Mouse (Mus musculus): ENCODE results near the gene Sema4a. TPM values are rescaled to one million over a fixed set of nuclear protein-coding genes. Genes with fewer than 3 reads are reported as not detected.

Sema4a gene
- polyA plus RNA-seq, 1 experiment from 2014 or later = 39.3 TPM

DNA sequence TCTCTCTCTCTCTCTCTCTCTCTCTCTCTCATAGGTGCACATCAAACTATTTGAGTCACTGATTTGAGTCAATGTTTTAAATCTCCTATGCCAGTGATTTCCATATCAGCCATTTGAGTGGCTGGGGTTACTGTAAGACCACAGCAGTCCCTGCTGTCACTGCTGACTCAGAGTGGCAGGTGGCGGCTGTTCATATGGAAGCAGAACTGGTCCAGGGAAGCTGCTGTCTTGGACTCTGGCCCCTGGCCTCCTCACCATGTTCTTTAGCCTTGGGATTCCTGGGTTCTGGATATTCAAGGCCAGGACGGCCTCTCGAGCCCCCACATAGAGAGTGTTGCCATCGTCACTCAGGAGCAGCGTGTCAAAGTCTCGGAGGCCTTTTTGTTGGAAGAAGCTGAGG is 8.3 kb downstream of the Sema4a start:
- H3K27ac ChIP-seq = no peak overlapping the region
- H3K9me3 ChIP-seq = no peaks in the 10 kb centered on the region
- peaks cover 9% of the 10 kb centered on the region; the same call in 1 of the 2 replicates for H3K36me3 ChIP-seq (replicated peaks)
- H3K27me3 ChIP-seq (replicated peaks) = no peaks in the 10 kb centered on the region
- H3K9ac ChIP-seq = no peak overlapping the region
- H3K4me3 ChIP-seq = no peak overlapping the region
- ATAC-seq (replicated peaks) = no peak
- H3K4me1 ChIP-seq = peaks cover 22% of the 10 kb centered on the region
- WGBS = 79% methylated on average over 6 of the region's 6 CpGs
- H3K4me2 ChIP-seq = no peak overlapping the region

DNA sequence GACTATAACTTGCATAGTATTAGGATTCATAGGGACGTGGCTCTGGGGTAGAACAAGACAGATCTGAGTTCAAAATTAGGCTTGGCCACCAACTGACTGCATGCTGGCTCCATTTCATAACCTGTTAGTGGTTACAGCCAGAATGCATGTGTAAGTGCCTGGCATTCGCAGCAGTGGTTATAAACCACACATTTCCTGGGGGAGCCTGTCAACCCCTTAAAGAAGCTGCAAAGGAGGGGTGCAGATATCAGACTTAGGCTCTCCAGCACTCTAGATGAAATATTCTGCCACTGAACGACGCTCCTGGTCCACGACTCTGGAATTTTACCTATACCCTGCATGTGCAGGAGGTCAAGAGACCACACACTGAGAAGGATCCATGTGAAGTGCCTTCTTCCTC is 8.7 kb downstream of the Sema4a start:
- Histone ChIP-seq H3K9ac (no peak overlapping the region), H3K4me3 (no peak overlapping the region), H3K4me2 (no peak overlapping the region), H3K36me3 (replicated peaks) (peaks cover 12% of the 10 kb centered on the region; the same call in 1 of the 2 replicates), H3K27me3 (replicated peaks) (no peaks in the 10 kb centered on the region), H3K9me3 (no peaks in the 10 kb centered on the region), H3K4me1 (peaks cover 17% of the 10 kb centered on the region), H3K27ac (no peak overlapping the region)
- ATAC-seq (replicated peaks) = no peak
- WGBS = 82% methylated on average over 5 of the region's 5 CpGs

DNA sequence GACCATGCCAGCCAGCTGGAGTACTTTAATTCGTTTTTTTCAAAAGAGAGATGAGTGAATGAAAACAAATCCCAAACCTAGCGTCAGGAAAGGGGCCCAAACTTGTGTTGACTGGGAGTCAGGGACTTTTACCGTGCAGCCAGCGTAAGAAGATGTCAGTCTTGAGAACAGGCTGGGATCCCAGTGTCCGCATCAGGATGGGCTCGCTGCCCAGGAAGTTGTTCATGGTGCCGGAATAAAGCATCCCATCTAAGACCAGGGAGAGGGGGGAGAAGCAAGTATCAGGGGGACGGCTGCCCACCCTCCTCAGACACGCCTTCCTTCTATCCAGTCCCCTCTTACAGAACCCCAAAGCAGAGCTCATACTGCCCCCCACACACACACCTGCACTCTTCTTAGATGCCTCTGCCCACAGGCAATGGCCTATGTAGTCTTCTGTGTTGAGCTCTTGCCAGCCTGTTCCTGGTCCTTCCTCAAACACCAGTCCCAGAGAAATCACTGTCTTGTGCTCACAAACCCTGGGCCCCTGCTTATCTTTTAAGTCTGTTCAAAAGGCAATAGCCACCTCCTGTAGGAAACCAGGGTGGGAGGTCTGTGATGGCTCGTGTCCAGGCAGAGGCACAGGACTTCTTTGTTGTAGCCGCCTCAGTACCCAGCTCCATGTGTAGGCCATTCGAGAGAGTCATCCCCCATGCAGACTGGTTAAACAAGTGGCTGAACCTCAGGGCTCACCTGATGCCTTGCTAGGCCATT is 10.4 kb downstream of the Sema4a start:
- ATAC-seq (replicated peaks) = no peak
- 71% methylated on average over 12 of the region's 12 CpGs for WGBS
- no peak overlapping the region for H3K9ac ChIP-seq

GRCm38 (mm10) chr3:88449395-88450023 is 11.5 kb downstream of the Sema4a start:
- no peaks in the 10 kb centered on the region for H3K27me3 ChIP-seq (replicated peaks)
- WGBS = 4% methylated on average over 21 of the region's 21 CpGs
- peak overlapping the region; percentile 31 for H3K4me2 ChIP-seq
- peaks cover 27% of the 10 kb centered on the region; the same call in 1 of the 2 replicates for H3K36me3 ChIP-seq (replicated peaks)
- H3K9ac ChIP-seq = peak overlapping the region; percentile 26; the same call in 1 of the 2 replicates
- H3K4me3 ChIP-seq = peak overlapping the region; percentile 6; the same call in 1 of the 2 replicates
- peaks cover 6% of the 10 kb centered on the region for H3K4me1 ChIP-seq
- H3K9me3 ChIP-seq = no peaks in the 10 kb centered on the region
- no peak overlapping the region; the same call in 1 of the 2 replicates for H3K27ac ChIP-seq
- ATAC-seq (replicated peaks) = 0 out of 2 replicates have a peak, but pooled peaks have one; percentile 48

More for the DNA sequence above, 10.4 kb downstream of the Sema4a start:
- peaks cover 19% of the 10 kb centered on the region; the same call in 1 of the 2 replicates for H3K36me3 ChIP-seq (replicated peaks)
- no peak overlapping the region for H3K4me3 ChIP-seq
- no peak overlapping the region for H3K4me2 ChIP-seq
- H3K27me3 ChIP-seq (replicated peaks) = no peaks in the 10 kb centered on the region
- H3K9me3 ChIP-seq = no peaks in the 10 kb centered on the region
- H3K27ac ChIP-seq = no peak overlapping the region
- H3K4me1 ChIP-seq = peaks cover 6% of the 10 kb centered on the region

- no peak overlapping the region for H3K9ac ChIP-seq
- H3K27me3 ChIP-seq (replicated peaks) = no peaks in the 10 kb centered on the region
- H3K4me2 ChIP-seq = no peak overlapping the region
- H3K4me1 ChIP-seq = peaks cover 6% of the 10 kb centered on the region
- H3K27ac ChIP-seq = no peak overlapping the region
- 94% methylated on average over 8 of the region's 8 CpGs for WGBS
- no peak for ATAC-seq (replicated peaks)
- H3K4me3 ChIP-seq = no peak overlapping the region
- peaks cover 31% of the 10 kb centered on the region; the same call in 1 of the 2 replicates for H3K36me3 ChIP-seq (replicated peaks)
- no peaks in the 10 kb centered on the region for H3K9me3 ChIP-seq
These were observed 12.5 kb downstream of the Sema4a start for GRCm38 (mm10) chr3:88448443-88448842.

- no peaks in the 10 kb centered on the region for H3K9me3 ChIP-seq
- H3K27ac ChIP-seq = no peak overlapping the region
- no peak overlapping the region for H3K9ac ChIP-seq
- no peak overlapping the region for H3K4me2 ChIP-seq
- ATAC-seq (replicated peaks) = no peak
- 71% methylated on average over 8 of the region's 8 CpGs for WGBS
- peaks cover 33% of the 10 kb centered on the region; the same call in 1 of the 2 replicates for H3K36me3 ChIP-seq (replicated peaks)
- H3K27me3 ChIP-seq (replicated peaks) = no peaks in the 10 kb centered on the region
- peaks cover 6% of the 10 kb centered on the region for H3K4me1 ChIP-seq
- no peak overlapping the region for H3K4me3 ChIP-seq
These were observed 13.3 kb downstream of the Sema4a start for GRCm38 (mm10) chr3:88447676-88448183.

DNA sequence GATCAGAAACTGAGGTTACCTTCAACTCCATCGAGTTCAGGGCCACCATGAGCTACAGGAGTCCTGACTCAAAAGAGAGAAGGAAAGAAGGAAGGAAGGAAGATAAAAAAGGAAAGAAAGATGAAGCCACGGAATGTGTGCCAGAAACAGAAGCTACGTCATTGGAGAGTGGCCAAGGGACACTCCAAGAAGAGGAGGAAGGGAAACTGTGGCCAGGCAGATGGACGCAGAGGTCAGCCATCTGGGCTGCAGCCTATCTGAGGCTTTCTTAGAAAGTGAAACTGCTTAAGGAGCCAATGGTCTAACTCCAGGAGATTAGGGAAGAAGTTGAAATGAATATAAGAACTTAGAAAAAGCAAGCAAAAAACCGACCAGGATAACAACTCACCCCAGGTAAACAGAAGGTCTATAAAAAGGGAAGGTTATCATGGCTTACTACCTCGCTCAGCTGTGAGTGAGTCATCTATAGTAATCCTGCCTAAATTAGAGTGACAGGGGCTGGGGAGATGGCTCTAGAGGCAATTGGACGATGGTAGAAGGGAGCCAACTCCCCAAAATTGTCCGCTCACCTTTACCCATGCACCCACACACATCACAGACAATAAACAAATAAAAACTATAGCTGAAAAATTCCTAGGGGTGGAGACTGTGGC is 14.4 kb downstream of the Sema4a start:
- Histone ChIP-seq H3K27ac (no peak overlapping the region), H3K9me3 (no peaks in the 10 kb centered on the region), H3K27me3 (replicated peaks) (no peaks in the 10 kb centered on the region), H3K36me3 (replicated peaks) (peaks cover 32% of the 10 kb centered on the region; the same call in 1 of the 2 replicates), H3K4me3 (no peak overlapping the region), H3K9ac (no peak overlapping the region), H3K4me1 (peaks cover 6% of the 10 kb centered on the region), H3K4me2 (no peak overlapping the region)
- 81% methylated on average over 8 of the region's 8 CpGs for WGBS
- no peak for ATAC-seq (replicated peaks)

DNA sequence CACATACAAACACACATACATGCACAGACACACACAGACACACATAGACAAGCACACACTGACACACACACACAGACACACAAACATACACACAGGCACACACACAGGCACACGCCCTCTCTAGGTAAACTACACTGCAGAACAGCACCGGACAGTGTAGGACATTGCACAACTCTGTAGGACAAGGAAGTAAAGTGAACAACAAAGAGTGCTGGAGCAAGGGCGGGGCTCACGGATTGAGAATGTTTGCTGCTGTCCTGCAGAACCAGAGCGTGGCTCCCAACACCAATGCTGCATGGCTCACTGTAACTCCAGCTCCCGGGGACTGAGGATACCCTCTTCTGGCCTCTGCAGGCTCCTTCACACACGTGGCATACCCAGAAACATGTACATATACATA is 18.1 kb downstream of the Sema4a start:
- no peak overlapping the region for H3K27ac ChIP-seq
- no peak overlapping the region for H3K4me2 ChIP-seq
- no peaks in the 10 kb centered on the region for H3K9me3 ChIP-seq
- no peak for ATAC-seq (replicated peaks)
- H3K4me1 ChIP-seq = peaks cover 3% of the 10 kb centered on the region; the same call in 1 of the 2 replicates
- H3K4me3 ChIP-seq = no peak overlapping the region
- no peaks in the 10 kb centered on the region for H3K27me3 ChIP-seq (replicated peaks)
- H3K9ac ChIP-seq = no peak overlapping the region
- peaks cover 40% of the 10 kb centered on the region; the same call in 1 of the 2 replicates for H3K36me3 ChIP-seq (replicated peaks)
- WGBS = 74% methylated on average over 7 of the region's 7 CpGs

- Histone ChIP-seq H3K36me3 (replicated peaks) (peaks cover 40% of the 10 kb centered on the region; the same call in 1 of the 2 replicates), H3K9me3 (no peaks in the 10 kb centered on the region)
- WGBS = 86% methylated on average over 12 of the region's 12 CpGs
These were observed 18.5 kb downstream of the Sema4a start for GRCm38 (mm10) chr3:88442488-88442887.

DNA sequence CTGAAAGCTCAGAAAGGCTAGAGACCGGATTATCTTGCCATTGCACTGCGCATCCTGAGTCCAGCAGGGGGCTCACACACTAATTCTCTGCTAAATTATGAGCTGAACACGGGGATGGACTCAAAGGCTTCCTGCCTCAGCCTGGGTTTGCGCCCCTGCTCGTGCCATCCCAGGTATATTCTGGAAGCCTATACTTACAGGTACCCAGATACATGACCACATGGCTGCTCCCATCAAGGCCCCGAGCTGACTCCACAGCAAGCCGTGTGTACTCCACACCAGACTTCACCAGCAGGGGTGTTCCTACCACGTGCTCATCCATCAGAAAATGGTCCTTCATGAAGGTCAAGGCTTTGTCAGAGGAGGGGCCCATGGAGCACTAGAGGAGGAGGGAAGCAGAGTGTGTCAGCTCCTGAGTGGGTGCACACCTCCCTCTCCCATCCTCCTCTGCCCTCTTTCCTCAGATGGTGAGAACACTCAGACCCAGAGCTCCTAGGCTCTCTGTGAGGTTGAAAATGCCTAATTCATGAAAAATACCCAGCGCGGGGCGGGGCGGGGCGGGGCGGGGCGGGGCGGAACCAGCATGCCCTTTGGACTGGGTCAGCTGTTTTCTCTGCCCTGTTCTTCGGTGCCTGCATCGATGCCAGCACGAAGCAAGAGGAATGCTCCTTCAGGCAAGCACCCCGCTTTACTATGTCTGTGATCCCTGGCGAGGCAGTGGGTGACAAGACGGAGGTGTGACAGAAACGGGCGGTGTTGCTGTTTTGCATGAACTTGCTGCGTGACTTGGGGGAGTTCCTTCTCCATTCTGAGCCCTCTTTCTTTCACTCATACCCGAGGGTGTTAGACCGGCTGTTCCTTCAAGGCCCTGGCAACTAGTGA is 20.2 kb downstream of the Sema4a start:
- Histone ChIP-seq H3K4me2 (0 out of 2 replicates have a peak overlapping the region, but pooled peaks have one; percentile 13), H3K27me3 (replicated peaks) (no peaks in the 10 kb centered on the region), H3K9ac (no peak overlapping the region), H3K36me3 (replicated peaks) (peaks cover 41% of the 10 kb centered on the region; the same call in 1 of the 2 replicates), H3K4me1 (peaks cover 5% of the 10 kb centered on the region; the same call in 1 of the 2 replicates), H3K4me3 (no peak overlapping the region), H3K27ac (no peak overlapping the region), H3K9me3 (no peaks in the 10 kb centered on the region)
- peak; percentile 32; the same call in 1 of the 2 replicates for ATAC-seq (replicated peaks)
- 27% methylated on average over 26 of the region's 27 CpGs for WGBS

More at GRCm38 (mm10) chr3:88442488-88442887, 18.5 kb downstream of the Sema4a start:
- Histone ChIP-seq H3K27me3 (replicated peaks) (no peaks in the 10 kb centered on the region), H3K4me1 (peaks cover 3% of the 10 kb centered on the region; the same call in 1 of the 2 replicates), H3K4me2 (no peak overlapping the region), H3K9ac (no peak overlapping the region), H3K27ac (no peak overlapping the region), H3K4me3 (no peak overlapping the region)
- ATAC-seq (replicated peaks) = no peak

- WGBS = 45% methylated on average over 4 of the region's 4 CpGs
- peaks cover 37% of the 10 kb centered on the region; the same call in 1 of the 2 replicates for H3K36me3 ChIP-seq (replicated peaks)
These were observed 21.4 kb downstream of the Sema4a start for GRCm38 (mm10) chr3:88439582-88439981.

More at GRCm38 (mm10) chr3:88439582-88439981, 21.4 kb downstream of the Sema4a start:
- ATAC-seq (replicated peaks) = no peak
- Histone ChIP-seq H3K4me2 (no peak overlapping the region), H3K4me3 (no peak overlapping the region), H3K4me1 (peaks cover 5% of the 10 kb centered on the region; the same call in 1 of the 2 replicates), H3K9ac (no peak overlapping the region), H3K9me3 (no peaks in the 10 kb centered on the region), H3K27ac (no peak overlapping the region), H3K27me3 (replicated peaks) (no peaks in the 10 kb centered on the region)
